Mouse (Mus musculus): Measurements from ENCODE around the gene Sf3a2.
A peak's percentile ranks its signal among the peaks of the same experiment; 100 is the strongest.

DNA sequence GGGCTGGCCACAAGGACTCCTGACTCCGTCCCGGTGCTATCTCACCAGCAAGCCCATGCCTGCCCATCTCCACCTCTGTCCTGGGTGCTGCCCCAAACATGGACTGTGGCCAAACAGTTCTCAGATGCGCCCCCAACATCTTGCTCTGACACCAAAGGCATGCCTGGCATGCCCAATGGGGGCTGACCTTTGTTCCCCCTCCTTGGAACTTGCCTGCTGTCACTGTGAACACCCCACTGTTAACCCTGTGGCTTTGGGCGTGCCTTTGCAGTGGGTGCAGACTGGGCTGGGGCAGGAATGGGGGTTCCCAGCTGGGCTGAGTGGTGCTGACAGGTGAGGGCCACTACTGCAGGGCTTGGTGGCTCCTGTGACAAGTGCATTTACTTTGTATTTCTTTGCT lies 4.2 kb upstream of the Sf3a2 start:
- TF ChIP-seq POLR2A (IDR thresholded peaks at IDR 0.05; ENCODE audit: control insufficient read depth, low read depth, low read length), result peak; percentile 8; the same call in 1 of the 2 replicates
- no peak for TF ChIP-seq CTCF (IDR thresholded peaks at IDR 0.05; ENCODE audit: control insufficient read depth, insufficient read depth, insufficient replicate concordance, low read depth, low read length)
